ENCODE assay signal across 9 mouse cellular contexts in the genomic region with DNA sequence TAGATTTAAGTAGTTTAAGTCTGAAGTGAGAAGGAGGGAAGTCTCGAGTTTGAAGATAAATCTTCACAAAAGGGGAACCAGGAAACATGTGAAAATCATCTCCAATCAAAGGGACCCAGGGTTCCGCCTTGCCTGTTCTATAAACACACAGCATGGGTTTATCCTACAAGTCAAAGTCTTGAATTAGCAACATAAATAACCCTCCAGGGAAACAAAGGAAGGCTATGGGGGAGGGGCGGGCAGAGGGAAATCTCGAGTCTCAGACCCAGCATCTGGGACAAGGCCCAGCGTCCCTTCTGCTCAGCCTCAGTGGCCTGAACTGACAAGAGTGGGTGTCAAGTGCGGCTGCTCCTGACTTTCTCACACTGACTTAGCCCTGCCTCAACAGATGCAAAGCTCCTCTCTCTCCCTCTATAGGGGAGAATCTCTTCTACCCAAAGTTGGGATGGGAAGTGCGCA.
DNase-seq lines count a peak whose midpoint lies in the region; TF ChIP-seq lines count a peak whose summit lies in the region.
"Had no signal": no experiment of that assay in that cellular context is flagged by ENCODE, and none has a peak within 500 bp of the region (broad histone marks: within the 10 kb centered on the region; RNA-seq: fewer than 3 reads in every experiment).

No protein-coding gene starts in this region.

- no peak overlapping the region for H3K27ac ChIP-seq in thymus, adult 2 months (ENCODE audit: control insufficient read depth, insufficient read depth, low read length)

- intact Hi-C loops in heart, postnatal 25 days (cut with DNase I), result loop anchor here (2.0 to 10.0 kb wide), 3 partner anchors 269 to 809 kb away; no protein-coding TSS in a partner anchor

- no peaks in the 10 kb centered on the region for H3K27me3 ChIP-seq in thymus, adult 2 months (ENCODE audit: control insufficient read depth, insufficient read depth, low read length)

- no peaks in the 10 kb centered on the region for H3K36me3 ChIP-seq in thymus, adult 2 months (ENCODE audit: control insufficient read depth, insufficient read depth, low read length)
- H3K36me3 ChIP-seq: G1E had no signal

- DNase-seq in heart, adult 18-20 months, result peak; percentile 2
- DNase-seq in heart, postnatal 25 days (ENCODE audit: low spot score), result no peak
- DNase-seq in WW6 (ENCODE audit: low read depth, low spot score), result peak; percentile 36
- peak; percentile 64 for DNase-seq in forelimb bud, embryonic 11.5 days (ENCODE audit: low read depth, low spot score)
- DNase-seq in lung, adult 2 months, result peak; percentile 40
- DNase-seq in testis, postnatal 14 days (ENCODE audit: low spot score), result peak; percentile 23
- DNase-seq in Muller cell, postnatal 12 days (ENCODE audit: inconsistent ontology term), result no peak
- no peak for DNase-seq in thymus, adult 2 months

- WGBS in lung, adult 2 months, result 29% methylated on average over 7 of the region's 7 CpGs
- WGBS in thymus, adult 2 months, result 62% methylated on average over 7 of the region's 7 CpGs

- peaks cover 7% of the 10 kb centered on the region for H3K4me1 ChIP-seq in lung, adult 2 months (ENCODE audit: control insufficient read depth, insufficient read depth, low read length)
- no peaks in the 10 kb centered on the region for H3K4me1 ChIP-seq in thymus, adult 2 months (replicated peaks; ENCODE audit: control insufficient read depth, insufficient read depth, low read length)

- no peak for TF ChIP-seq POLR2A in lung, adult 2 months (IDR thresholded peaks at IDR 0.05; ENCODE audit: borderline replicate concordance, extremely low read depth, low read depth, low read length)
- no peak for TF ChIP-seq POLR2A in thymus, adult 2 months (IDR thresholded peaks at IDR 0.05; ENCODE audit: control insufficient read depth, extremely low read depth, insufficient read depth, low read length, poor library complexity)

- TF ChIP-seq CTCF in lung, adult 2 months (IDR thresholded peaks at IDR 0.05; ENCODE audit: insufficient read depth, low read length), result no peak
- no peak for TF ChIP-seq CTCF in thymus, adult 2 months (IDR thresholded peaks at IDR 0.05; ENCODE audit: borderline replicate concordance, control insufficient read depth, extremely low read depth, insufficient read depth, low read length, poor library complexity)

- H3K4me3 ChIP-seq in lung, adult 2 months (replicated peaks; ENCODE audit: extremely low read depth, low read depth, low read length), result no peak overlapping the region
- no peak overlapping the region for H3K4me3 ChIP-seq in thymus, adult 2 months (ENCODE audit: control insufficient read depth, insufficient read depth, low read length)

Comparison
In these comparisons a context has a peak if more than half of its experiments do, and no peak if none do; other contexts are left out.
1. DNase-seq: peak in heart, adult 18-20 months (2 of 2), WW6 (single experiment), forelimb bud, embryonic 11.5 days (single experiment), lung, adult 2 months (single experiment) and testis, postnatal 14 days (single experiment); none in heart, postnatal 25 days (single experiment), Muller cell, postnatal 12 days (single experiment) and thymus, adult 2 months (single experiment).